In genomic region chr4:120746552-120747150, GRCm38 (mm10) we compare ENCODE assay signal across 8 mouse cellular contexts. TPM values are rescaled to one million over a fixed set of nuclear protein-coding genes. Genes with fewer than 3 reads are reported as not detected.
DNase-seq lines count a peak whose midpoint lies in the region; ATAC-seq and TF ChIP-seq lines count a peak whose summit lies in the region.

No protein-coding gene starts in this region.

- peak overlapping the region; percentile 100 for H3K4me2 ChIP-seq in kidney, embryonic 14.5 days (replicated peaks; ENCODE audit: low read depth, low read length)
- H3K4me2 ChIP-seq in forebrain, embryonic 15.5 days (replicated peaks): peak overlapping the region; percentile 97
- H3K4me2 ChIP-seq in intestine, postnatal 0 days (replicated peaks; ENCODE audit: low read depth): peak overlapping the region; percentile 100
- peak overlapping the region; percentile 100 for H3K4me2 ChIP-seq in midbrain, postnatal 0 days (ENCODE audit: low read depth, low read length, poor library complexity, severe bottlenecking)

- H3K9ac ChIP-seq in kidney, embryonic 14.5 days (ENCODE audit: low read depth, low read length): peak overlapping the region; percentile 64
- H3K9ac ChIP-seq in forebrain, embryonic 15.5 days (replicated peaks): peak overlapping the region; percentile 54
- peak overlapping the region; percentile 49; the same call in 1 of the 2 replicates for H3K9ac ChIP-seq in intestine, postnatal 0 days (ENCODE audit: low read depth, low read length)
- H3K9ac ChIP-seq in midbrain, postnatal 0 days (replicated peaks; ENCODE audit: low read length, poor library complexity, severe bottlenecking): peak overlapping the region; percentile 60

- no peaks in the 10 kb centered on the region for H3K36me3 ChIP-seq in kidney, embryonic 14.5 days (ENCODE audit: control insufficient read depth, insufficient read depth, low read length)
- H3K36me3 ChIP-seq in forebrain, embryonic 15.5 days: no peaks in the 10 kb centered on the region
- H3K36me3 ChIP-seq in intestine, postnatal 0 days (ENCODE audit: control insufficient read depth, insufficient read depth): no peaks in the 10 kb centered on the region
- no peaks in the 10 kb centered on the region for H3K36me3 ChIP-seq in midbrain, postnatal 0 days (ENCODE audit: insufficient read depth, low read length)

- no peak overlapping the region for H3K27ac ChIP-seq in kidney, embryonic 14.5 days (ENCODE audit: low read depth, low read length)
- H3K27ac ChIP-seq in forebrain, embryonic 15.5 days (replicated peaks): no peak overlapping the region
- H3K27ac ChIP-seq in intestine, postnatal 0 days (ENCODE audit: low read depth, low read length): no peak overlapping the region
- H3K27ac ChIP-seq in midbrain, postnatal 0 days (ENCODE audit: low read depth, low read length): no peak overlapping the region

- peaks cover 26% of the 10 kb centered on the region for H3K4me1 ChIP-seq in kidney, embryonic 14.5 days (ENCODE audit: control insufficient read depth, insufficient read depth, low read length)
- peaks cover 17% of the 10 kb centered on the region for H3K4me1 ChIP-seq in forebrain, embryonic 15.5 days
- no peaks in the 10 kb centered on the region for H3K4me1 ChIP-seq in intestine, postnatal 0 days (replicated peaks; ENCODE audit: control insufficient read depth, insufficient read depth, low read length)
- no peaks in the 10 kb centered on the region for H3K4me1 ChIP-seq in midbrain, postnatal 0 days (ENCODE audit: insufficient read depth, low read length)

- peak overlapping the region; percentile 59 for H3K4me3 ChIP-seq in kidney, embryonic 14.5 days (ENCODE audit: low read length)
- H3K4me3 ChIP-seq in forebrain, embryonic 15.5 days: peak overlapping the region; percentile 62
- H3K4me3 ChIP-seq in intestine, postnatal 0 days (ENCODE audit: low read depth, low read length): peak overlapping the region; percentile 62
- peak overlapping the region; percentile 66 for H3K4me3 ChIP-seq in midbrain, postnatal 0 days (ENCODE audit: low read depth, low read length)

- H3K27me3 ChIP-seq in kidney, embryonic 14.5 days (ENCODE audit: control insufficient read depth, insufficient read depth, low read length): peaks cover 36% of the 10 kb centered on the region
- peaks cover 44% of the 10 kb centered on the region for H3K27me3 ChIP-seq in forebrain, embryonic 15.5 days
- peaks cover 52% of the 10 kb centered on the region for H3K27me3 ChIP-seq in intestine, postnatal 0 days (replicated peaks; ENCODE audit: control insufficient read depth, insufficient read depth, low read length)
- peaks cover 30% of the 10 kb centered on the region for H3K27me3 ChIP-seq in midbrain, postnatal 0 days (ENCODE audit: insufficient read depth, low read length)

- 3% methylated on average over 45 of the region's 53 CpGs for WGBS in kidney, embryonic 14.5 days
- 3% methylated on average over 52 of the region's 53 CpGs for WGBS in forebrain, embryonic 15.5 days
- WGBS in intestine, postnatal 0 days: 6% methylated on average over 46 of the region's 53 CpGs
- WGBS in midbrain, postnatal 0 days: 2% methylated on average over 47 of the region's 53 CpGs

- no peak for TF ChIP-seq CTCF in intestine, postnatal 0 days (IDR thresholded peaks at IDR 0.05; ENCODE audit: low read depth)
- no peak for TF ChIP-seq CTCF in midbrain, postnatal 0 days (IDR thresholded peaks at IDR 0.05)

- peak; percentile 51; the same call in 1 of the 2 replicates for ATAC-seq in kidney, embryonic 14.5 days (ENCODE audit: low FRiP score, low TSS enrichment)
- peak; percentile 55 for ATAC-seq in forebrain, embryonic 15.5 days (replicated peaks)
- 0 out of 2 replicates have a peak, but pooled peaks have one; percentile 5 for ATAC-seq in intestine, postnatal 0 days
- peak; percentile 29 for ATAC-seq in midbrain, postnatal 0 days (ENCODE audit: low FRiP score)

- H3K9me3 ChIP-seq in kidney, embryonic 14.5 days (ENCODE audit: control insufficient read depth, low read length): no peaks in the 10 kb centered on the region
- no peaks in the 10 kb centered on the region for H3K9me3 ChIP-seq in forebrain, embryonic 15.5 days
- no peaks in the 10 kb centered on the region for H3K9me3 ChIP-seq in intestine, postnatal 0 days (ENCODE audit: control insufficient read depth)
- H3K9me3 ChIP-seq in midbrain, postnatal 0 days (ENCODE audit: low read length): no peaks in the 10 kb centered on the region

- no peak for DNase-seq in kidney, adult 11 months
- DNase-seq in adrenal gland, postnatal 14 days: peak; percentile 31
- peak; percentile 9 for DNase-seq in midbrain, postnatal 0 days (ENCODE audit: low spot score)
- no peak for DNase-seq in thymus, postnatal 36 days
- DNase-seq in adipocyte (ENCODE audit: low spot score): no peak

RNA-seq across cellular contexts. Expression of gene Kcnq4, which starts 1.8 kb away (rescaled TPM):
- 0.51 and 0.73 TPM in 2 replicates for polyA plus RNA-seq in kidney, embryonic 14.5 days (2014; fragmentation: Nextera tagmentation; extraction: Ambion mirVana)
- total RNA-seq in adrenal gland, postnatal 14 days (2021): 3.1 and 4.2 TPM in 2 replicates
- 8.8 TPM in 2 replicates for polyA plus RNA-seq in forebrain, embryonic 15.5 days (2015; fragmentation: Nextera tagmentation; extraction: Ambion mirVana)
- polyA plus RNA-seq in intestine, postnatal 0 days (2015; fragmentation: Nextera tagmentation; extraction: Ambion mirVana): 1.6 and 2.0 TPM in 2 replicates
- total RNA-seq in midbrain, postnatal 0 days (2014; rRNA removed): 8.2 and 9.8 TPM in 2 replicates
- polyA plus RNA-seq in midbrain, postnatal 0 days (2015; fragmentation: Nextera tagmentation; extraction: Ambion mirVana): 4.2 and 4.6 TPM in 2 replicates

Comparison
In these comparisons a context has a peak if more than half of its experiments do, and no peak if none do; other contexts are left out.
1. ATAC-seq: peak in every context shown above with its lines; median percentile 55 in forebrain, embryonic 15.5 days; 51 in kidney, embryonic 14.5 days; 29 in midbrain, postnatal 0 days; 5 in intestine, postnatal 0 days.
2. DNase-seq: peak in adrenal gland, postnatal 14 days (single experiment) and midbrain, postnatal 0 days (single experiment); none in kidney, adult 11 months (single experiment), thymus, postnatal 36 days (0 of 2) and adipocyte (single experiment).
3. Peak in every context shown above with its lines, with median percentiles within 50 percentile points of each other: H3K4me2 ChIP-seq, H3K4me3 ChIP-seq and H3K9ac ChIP-seq.